Mouse (Mus musculus): ENCODE data around the gene Ppp1r36.

DNA sequence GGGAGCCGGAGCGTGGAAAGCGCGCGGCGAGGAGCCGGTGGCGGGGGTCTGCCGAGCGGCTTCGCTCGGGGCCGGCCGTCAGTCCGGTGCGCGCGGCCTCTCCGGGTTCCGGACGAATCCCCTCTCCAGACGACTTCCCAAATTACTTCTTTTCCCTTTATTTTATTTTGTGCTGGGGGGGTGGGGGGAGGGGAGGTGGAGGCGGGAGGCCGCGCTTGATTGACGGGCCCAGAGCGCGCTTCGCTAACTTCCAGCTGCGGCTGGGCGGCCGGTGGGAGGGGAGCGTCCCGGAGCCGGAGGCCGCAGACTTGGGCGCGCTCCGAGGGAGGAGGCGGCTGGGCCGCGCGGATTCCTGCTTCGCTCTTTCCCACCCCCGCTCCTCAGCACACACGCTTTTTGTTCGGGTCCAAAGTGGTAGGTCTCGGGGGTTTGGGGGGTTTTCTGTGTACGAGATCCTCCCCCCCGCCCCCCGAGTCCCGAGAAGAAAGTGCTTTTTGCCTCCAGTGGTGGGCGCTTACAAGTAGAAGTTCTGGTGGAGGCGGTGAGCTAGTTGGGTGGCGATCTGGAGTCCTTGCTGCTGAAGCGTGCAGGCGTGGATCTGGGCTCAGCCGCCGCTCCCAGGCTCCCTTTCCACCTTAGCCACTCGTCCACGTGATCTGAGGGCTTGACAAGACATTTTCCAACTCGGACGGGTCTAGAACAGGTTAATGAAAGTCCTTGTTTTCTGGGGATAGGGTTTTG is 46.3 kb upstream of the Ppp1r36 start:
- TF ChIP-seq CTCF (IDR thresholded peaks at IDR 0.05; ENCODE audit: extremely low read depth, insufficient read depth, low read length) (no peak), POLR2A (IDR thresholded peaks at IDR 0.05; ENCODE audit: extremely low read depth, insufficient read depth, low read length) (no peak)
